Mouse (Mus musculus) CD4-positive helper T cell, adult 2 months (primary cell): ENCODE measurements at regions not wholly inside any gene's neighbourhood (a gene's known extent, or its start where the extent isn't known, plus 50 kb on each side); places are given as distances from the start of the nearest gene placed in this dataset.

Source experiments
- DNase-seq: peaks from one replicate; pipeline ENCODE4 v3.0.0-alpha.2; 2012; ENCODE audit warnings: low read depth, missing footprints, low spot score

GRCm38 (mm10) chr1:88575917-88576669, 66.2 kb upstream of the Glrp1 start:
- peak; percentile 74 for DNase-seq

- DNase-seq: peak; percentile 52
These were observed 65.4 kb upstream of the Glrp1 start for GRCm38 (mm10) chr1:88575291-88575690.

GRCm38 (mm10) chr1:88572161-88572560, 62.3 kb upstream of the Glrp1 start:
- DNase-seq: no peak

GRCm38 (mm10) chr1:88568447-88569053, 58.7 kb upstream of the Glrp1 start:
- no peak for DNase-seq

GRCm38 (mm10) chr1:88567198-88567597, 57.3 kb upstream of the Glrp1 start:
- no peak for DNase-seq

- DNase-seq: no peak
These were observed 56.6 kb upstream of the Glrp1 start for GRCm38 (mm10) chr1:88566426-88566825.

- no peak for DNase-seq
These were observed 55.0 kb upstream of the Glrp1 start for GRCm38 (mm10) chr1:88564825-88565224.

- peak; percentile 83 for DNase-seq
These were observed 52.5 kb upstream of the Glrp1 start for GRCm38 (mm10) chr1:88562361-88562760.

- DNase-seq: no peak
These were observed 50.9 kb upstream of the Glrp1 start for GRCm38 (mm10) chr1:88560771-88561170.
